Mouse (Mus musculus): ENCODE results near the gene Gabrp. TPM values are rescaled to one million over a fixed set of nuclear protein-coding genes. Genes with fewer than 3 reads are reported as not detected.

The Gabrp gene
- polyA plus RNA-seq (2015; fragmentation: Nextera tagmentation; extraction: Ambion mirVana) = 0.28 and 0.56 TPM in 2 replicates

- WGBS = 58% methylated on average over 6 of the region's 6 CpGs
Measured at GRCm38 (mm10) chr11:33578859-33579258, at the start of gene Gabrp. Gene Gabrp, minus strand, starts transcription at chr11:33578959.

GRCm38 (mm10) chr11:33627136-33627742 lies 48.5 kb upstream of the Gabrp start:
- DNase-seq (ENCODE audit: low spot score) (no peak), ATAC-seq (ENCODE audit: low FRiP score, low TSS enrichment) (no peak)
- no peak overlapping the region for H3K9ac ChIP-seq (ENCODE audit: low read length)
- no peak for TF ChIP-seq EP300 (optimal IDR thresholded peaks at IDR 0.05)
- TF ChIP-seq CTCF (IDR thresholded peaks at IDR 0.05; ENCODE audit: low read depth) = no peak
- no peaks in the 10 kb centered on the region for H3K27me3 ChIP-seq (ENCODE audit: control insufficient read depth, insufficient read depth, low read length)
- H3K27ac ChIP-seq (replicated peaks) = no peak overlapping the region
- no peaks in the 10 kb centered on the region for H3K4me1 ChIP-seq (replicated peaks; ENCODE audit: control insufficient read depth, insufficient read depth)
- no peak overlapping the region for H3K4me2 ChIP-seq (replicated peaks; ENCODE audit: low read depth)
- no peak overlapping the region for H3K4me3 ChIP-seq (ENCODE audit: low read depth, low read length)
- H3K36me3 ChIP-seq (ENCODE audit: control insufficient read depth, insufficient read depth, low read length) = no peaks in the 10 kb centered on the region
- 86% methylated on average over 4 of the region's 4 CpGs for WGBS
- H3K9me3 ChIP-seq (ENCODE audit: control insufficient read depth, low read length) = no peaks in the 10 kb centered on the region

More at GRCm38 (mm10) chr11:33578859-33579258, at the start of gene Gabrp:
- Histone ChIP-seq H3K27ac (replicated peaks) (no peak within 1 kb of the TSS), H3K4me2 (replicated peaks; ENCODE audit: low read depth) (no peak within 1 kb of the TSS), H3K36me3 (ENCODE audit: control insufficient read depth, insufficient read depth, low read length) (no peaks in the 10 kb centered on the region), H3K9ac (ENCODE audit: low read length) (no peak within 1 kb of the TSS), H3K27me3 (ENCODE audit: control insufficient read depth, insufficient read depth, low read length) (no peaks in the 10 kb centered on the region), H3K4me1 (replicated peaks; ENCODE audit: control insufficient read depth, insufficient read depth) (no peaks in the 10 kb centered on the region), H3K4me3 (ENCODE audit: low read depth, low read length) (no peak within 1 kb of the TSS), H3K9me3 (ENCODE audit: control insufficient read depth, low read length) (no peaks in the 10 kb centered on the region)
- TF ChIP-seq EP300 (optimal IDR thresholded peaks at IDR 0.05) (no peak), CTCF (IDR thresholded peaks at IDR 0.05; ENCODE audit: low read depth) (no peak)
- no peak for DNase-seq (ENCODE audit: low spot score)
- no peak for ATAC-seq (ENCODE audit: low FRiP score, low TSS enrichment)

- DNase-seq (ENCODE audit: low spot score) = peak; percentile 71
- no peak overlapping the region for H3K9ac ChIP-seq (ENCODE audit: low read length)
- H3K4me1 ChIP-seq (replicated peaks; ENCODE audit: control insufficient read depth, insufficient read depth) = no peaks in the 10 kb centered on the region
- 6% methylated on average over 15 of the region's 15 CpGs for WGBS
- H3K4me2 ChIP-seq (replicated peaks; ENCODE audit: low read depth) = no peak overlapping the region
- H3K9me3 ChIP-seq (ENCODE audit: control insufficient read depth, low read length) = no peaks in the 10 kb centered on the region
- H3K36me3 ChIP-seq (ENCODE audit: control insufficient read depth, insufficient read depth, low read length) = no peaks in the 10 kb centered on the region
- no peak for TF ChIP-seq EP300 (optimal IDR thresholded peaks at IDR 0.05)
- peak; percentile 95 for TF ChIP-seq CTCF (IDR thresholded peaks at IDR 0.05; ENCODE audit: low read depth)
- H3K27ac ChIP-seq (replicated peaks) = no peak overlapping the region
- no peaks in the 10 kb centered on the region for H3K27me3 ChIP-seq (ENCODE audit: control insufficient read depth, insufficient read depth, low read length)
- H3K4me3 ChIP-seq (ENCODE audit: low read depth, low read length) = no peak overlapping the region
- peak; percentile 53; the same call in 1 of the 2 replicates for ATAC-seq (ENCODE audit: low FRiP score, low TSS enrichment)
Measured at GRCm38 (mm10) chr11:33614218-33614617, 35.5 kb upstream of the Gabrp start.

GRCm38 (mm10) chr11:33607784-33608183 lies 29.0 kb upstream of the Gabrp start:
- Histone ChIP-seq H3K4me1 (replicated peaks; ENCODE audit: control insufficient read depth, insufficient read depth) (no peaks in the 10 kb centered on the region), H3K9ac (ENCODE audit: low read length) (no peak overlapping the region), H3K4me3 (ENCODE audit: low read depth, low read length) (no peak overlapping the region), H3K4me2 (replicated peaks; ENCODE audit: low read depth) (no peak overlapping the region), H3K27me3 (ENCODE audit: control insufficient read depth, insufficient read depth, low read length) (no peaks in the 10 kb centered on the region), H3K9me3 (ENCODE audit: control insufficient read depth, low read length) (no peaks in the 10 kb centered on the region), H3K36me3 (ENCODE audit: control insufficient read depth, insufficient read depth, low read length) (no peaks in the 10 kb centered on the region), H3K27ac (replicated peaks) (no peak overlapping the region)
- TF ChIP-seq EP300 (optimal IDR thresholded peaks at IDR 0.05) = no peak
- TF ChIP-seq CTCF (IDR thresholded peaks at IDR 0.05; ENCODE audit: low read depth) = no peak
- WGBS = 8% methylated on average over 3 of the region's 3 CpGs
- ATAC-seq (ENCODE audit: low FRiP score, low TSS enrichment) = 0 out of 2 replicates have a peak, but pooled peaks have one; percentile 32
- DNase-seq (ENCODE audit: low spot score) = no peak

- no peaks in the 10 kb centered on the region for H3K9me3 ChIP-seq (ENCODE audit: control insufficient read depth, low read length)
- no peak overlapping the region for H3K9ac ChIP-seq (ENCODE audit: low read length)
- no peak for DNase-seq (ENCODE audit: low spot score)
- H3K4me1 ChIP-seq (replicated peaks; ENCODE audit: control insufficient read depth, insufficient read depth) = no peaks in the 10 kb centered on the region
- no peaks in the 10 kb centered on the region for H3K27me3 ChIP-seq (ENCODE audit: control insufficient read depth, insufficient read depth, low read length)
- 51% methylated on average over 2 of the region's 2 CpGs for WGBS
- no peak overlapping the region for H3K4me2 ChIP-seq (replicated peaks; ENCODE audit: low read depth)
- no peak for TF ChIP-seq CTCF (IDR thresholded peaks at IDR 0.05; ENCODE audit: low read depth)
- TF ChIP-seq EP300 (optimal IDR thresholded peaks at IDR 0.05) = no peak
- no peak overlapping the region for H3K27ac ChIP-seq (replicated peaks)
- no peak for ATAC-seq (ENCODE audit: low FRiP score, low TSS enrichment)
- H3K4me3 ChIP-seq (ENCODE audit: low read depth, low read length) = no peak overlapping the region
- no peaks in the 10 kb centered on the region for H3K36me3 ChIP-seq (ENCODE audit: control insufficient read depth, insufficient read depth, low read length)
Measured at GRCm38 (mm10) chr11:33603174-33603573, 24.4 kb upstream of the Gabrp start.

- H3K4me1 ChIP-seq (replicated peaks; ENCODE audit: control insufficient read depth, insufficient read depth) = no peaks in the 10 kb centered on the region
- no peak within 1 kb of the TSS for H3K27ac ChIP-seq (replicated peaks)
- ATAC-seq (ENCODE audit: low FRiP score, low TSS enrichment) (no peak), DNase-seq (ENCODE audit: low spot score) (no peak)
- no peak within 1 kb of the TSS for H3K9ac ChIP-seq (ENCODE audit: low read length)
- H3K9me3 ChIP-seq (ENCODE audit: control insufficient read depth, low read length) = no peaks in the 10 kb centered on the region
- H3K36me3 ChIP-seq (ENCODE audit: control insufficient read depth, insufficient read depth, low read length) = no peaks in the 10 kb centered on the region
- no peak within 1 kb of the TSS for H3K4me3 ChIP-seq (ENCODE audit: low read depth, low read length)
- H3K4me2 ChIP-seq (replicated peaks; ENCODE audit: low read depth) = no peak within 1 kb of the TSS
- 62% methylated on average over 4 of the region's 4 CpGs for WGBS
- no peaks in the 10 kb centered on the region for H3K27me3 ChIP-seq (ENCODE audit: control insufficient read depth, insufficient read depth, low read length)
- TF ChIP-seq EP300 (optimal IDR thresholded peaks at IDR 0.05) (no peak), CTCF (IDR thresholded peaks at IDR 0.05; ENCODE audit: low read depth) (no peak)
Measured at GRCm38 (mm10) chr11:33598986-33599385, 20.2 kb upstream of the Gabrp start, which contains the start of gene D130052B06Rik. Gene D130052B06Rik, plus strand, starts transcription at chr11:33599302.

Data from stomach, postnatal 0 days (tissue).